Mouse (Mus musculus) myocyte (in vitro differentiated cells): Measurements from ENCODE around the gene Utp4. TPM values are rescaled to one million over a fixed set of nuclear protein-coding genes. Genes with fewer than 3 reads are reported as not detected.
A peak's percentile ranks its signal among the peaks of the same experiment; 100 is the strongest.

ENCODE experiments used
- H3K27me3 ChIP-seq: one replicate; pipeline ENCODE4 v1.6.1; 2011; ENCODE audit not compliant: control insufficient read depth, insufficient read depth, insufficient read length
- H3K36me3 ChIP-seq: one replicate; pipeline ENCODE4 v1.6.1; 2011; ENCODE audit not compliant: control insufficient read depth, insufficient read depth
- H3K4me2 ChIP-seq: one replicate; pipeline ENCODE4 v1.6.1; 2011; ENCODE audit warnings: low read depth, control low read depth
- H3K4me3 ChIP-seq: one replicate; pipeline ENCODE4 v1.5.1; 2011; ENCODE audit warnings: mild to moderate bottlenecking, control low read depth, moderate library complexity
- H3K79me2 ChIP-seq: one replicate; pipeline ENCODE4 v1.6.1; 2011; ENCODE audit not compliant: control insufficient read depth, insufficient read depth
- H3ac ChIP-seq: one replicate; pipeline ENCODE4 v1.6.1; 2011; ENCODE audit not compliant: control insufficient read depth, insufficient read length
- CEBPB ChIP-seq: IDR thresholded peaks from 2 replicates; pipeline ENCODE4 v1.6.1; 2011; ENCODE audit warnings: mild to moderate bottlenecking, moderate library complexity; ENCODE audit not compliant: poor library complexity, insufficient read depth, severe bottlenecking
- E2F4 ChIP-seq: IDR thresholded peaks from one replicate; pipeline ENCODE4 v1.6.1; 2011; ENCODE audit warnings: mild to moderate bottlenecking, control low read depth, moderate library complexity; ENCODE audit not compliant: insufficient read depth
- MAX ChIP-seq: IDR thresholded peaks from one replicate; pipeline ENCODE4 v1.6.1; 2011; ENCODE audit warnings: low read depth, mild to moderate bottlenecking, control low read depth
- MYOD1 ChIP-seq, 3 experiments: IDR thresholded peaks; one replicate each; pipeline ENCODE4 v1.6.1; 2011; ENCODE audit warnings: control low read depth in 2 of 3, low read depth in 2 of 3, mild to moderate bottlenecking in 2 of 3, moderate library complexity in 1 of 3; ENCODE audit not compliant: insufficient read length in 2 of 3, control insufficient read depth in 1 of 3
- MYOG ChIP-seq, 3 experiments: IDR thresholded peaks; one replicate each; pipeline ENCODE4 v1.6.1; 2011; ENCODE audit warnings: control low read depth in 2 of 3, low read depth in 2 of 3, mild to moderate bottlenecking in 2 of 3; ENCODE audit not compliant: insufficient read length in 2 of 3, control insufficient read depth in 1 of 3, insufficient read depth in 1 of 3
- POLR2A ChIP-seq: IDR thresholded peaks from one replicate; pipeline ENCODE4 v1.6.1; 2011; ENCODE audit warnings: low read depth, mild to moderate bottlenecking, control low read depth, moderate library complexity; ENCODE audit not compliant: insufficient read length
- POLR2AphosphoS2 ChIP-seq: IDR thresholded peaks from one replicate; pipeline ENCODE4 v1.6.1; 2011; ENCODE audit warnings: low read depth, control low read depth; ENCODE audit not compliant: insufficient read length
- REST ChIP-seq: IDR thresholded peaks from one replicate; pipeline ENCODE4 v1.6.1; 2011; ENCODE audit warnings: mild to moderate bottlenecking, control low read depth, moderate library complexity; ENCODE audit not compliant: insufficient read depth, insufficient read length
- SRF ChIP-seq: IDR thresholded peaks from one replicate; pipeline ENCODE4 v1.6.1; 2011; ENCODE audit warnings: low read depth; ENCODE audit not compliant: control insufficient read depth, insufficient read length
- TCF12 ChIP-seq: IDR thresholded peaks from one replicate; pipeline ENCODE4 v1.6.1; 2011; ENCODE audit warnings: mild to moderate bottlenecking, control low read depth; ENCODE audit not compliant: poor library complexity, insufficient read depth, severe bottlenecking
- TCF3 ChIP-seq: IDR thresholded peaks from one replicate; pipeline ENCODE4 v1.6.1; 2011; ENCODE audit warnings: low read depth, control low read depth; ENCODE audit not compliant: insufficient read length
- USF1 ChIP-seq: IDR thresholded peaks from one replicate; pipeline ENCODE4 v1.6.1; 2011; ENCODE audit warnings: low read depth, mild to moderate bottlenecking, control low read depth, moderate library complexity
- polyA plus RNA-seq: library from polyadenylated mRNA; unstranded; fragments of >200 nt; fragmentation: generic; extraction: Trizol; gene quantifications from one replicate; pipeline ENCODE4 v1.2.1, GENCODE M21; 2012; ENCODE audit warnings: missing spikeins

The Utp4 gene
- polyA plus RNA-seq, 1 experiment, result 45.8 TPM

DNA sequence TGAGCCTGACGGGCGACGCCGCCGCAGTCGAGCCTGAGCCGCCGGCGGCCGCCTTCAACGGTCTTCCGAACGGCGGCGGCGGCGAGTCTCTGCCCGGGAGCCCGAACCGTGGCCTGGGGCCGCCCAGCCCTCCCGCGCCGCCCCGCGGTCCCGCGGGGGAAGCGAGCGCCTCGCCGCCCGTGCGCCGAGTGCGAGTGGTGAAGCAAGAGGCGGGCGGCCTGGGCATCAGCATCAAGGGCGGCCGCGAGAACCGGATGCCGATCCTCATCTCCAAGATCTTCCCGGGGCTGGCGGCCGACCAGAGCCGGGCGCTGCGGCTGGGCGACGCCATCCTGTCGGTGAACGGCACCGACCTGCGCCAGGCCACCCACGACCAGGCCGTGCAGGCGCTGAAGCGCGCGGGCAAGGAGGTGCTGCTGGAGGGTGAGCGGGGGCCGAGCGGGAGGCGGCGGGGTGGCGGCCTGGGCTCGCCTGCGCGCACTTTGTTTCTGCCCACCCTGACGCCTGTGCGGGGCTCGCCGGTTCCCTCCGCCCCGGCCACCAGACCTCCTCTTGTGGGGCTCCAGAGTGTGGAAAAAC is 42.6 kb downstream of the Utp4 start:
- H3K36me3 ChIP-seq, result no peaks in the 10 kb centered on the region
- H3ac ChIP-seq, result peak overlapping the region; percentile 94
- peak overlapping the region; percentile 79 for H3K4me2 ChIP-seq
- no peaks in the 10 kb centered on the region for H3K27me3 ChIP-seq
- H3K4me3 ChIP-seq, result peak overlapping the region; percentile 62
- TF ChIP-seq POLR2A, result peak; percentile 23
- TF ChIP-seq E2F4, result no peak
- peak; percentile 16 for TF ChIP-seq POLR2AphosphoS2
- H3K79me2 ChIP-seq, result peaks cover 41% of the 10 kb centered on the region

DNA sequence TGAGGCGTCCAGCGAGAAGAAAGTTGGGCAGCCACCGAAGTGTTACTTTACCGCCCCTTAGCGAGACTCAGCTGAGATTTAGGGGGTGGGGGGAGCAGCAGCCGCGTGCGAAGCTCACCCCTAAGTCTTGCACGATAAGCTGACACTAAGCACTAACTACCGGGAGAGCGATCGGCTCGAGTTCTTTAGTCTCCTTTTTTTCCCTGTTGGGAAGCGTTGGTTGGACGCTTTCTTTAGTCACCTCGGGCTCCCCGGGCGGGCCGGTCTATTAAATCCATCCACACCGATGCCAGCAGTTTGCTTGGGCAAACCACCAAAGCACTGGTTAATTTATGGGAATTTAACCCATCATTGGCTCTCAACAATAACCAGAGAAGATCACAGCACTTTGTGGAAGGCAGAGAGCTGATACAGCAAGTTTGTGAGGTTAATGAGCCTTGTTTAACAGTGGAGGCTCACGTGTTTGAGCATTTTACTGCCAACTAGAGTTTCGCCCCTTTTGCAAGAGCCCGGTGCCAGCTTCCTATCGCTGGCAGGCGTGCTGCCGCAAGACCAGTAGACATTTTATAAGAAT is 43.1 kb downstream of the Utp4 start:
- H3ac ChIP-seq, result peak overlapping the region; percentile 94
- TF ChIP-seq USF1 (no peak), CEBPB (no peak), E2F4 (no peak), POLR2A (no peak), MYOD1 (IDR thresholded peaks at IDR 0.05; ENCODE audit: control insufficient read depth in 1 of 3, insufficient read length in 2 of 3, low read depth in 2 of 3) (no peak), TCF3 (no peak), SRF (no peak), REST (no peak), POLR2AphosphoS2 (no peak), TCF12 (no peak)

DNA sequence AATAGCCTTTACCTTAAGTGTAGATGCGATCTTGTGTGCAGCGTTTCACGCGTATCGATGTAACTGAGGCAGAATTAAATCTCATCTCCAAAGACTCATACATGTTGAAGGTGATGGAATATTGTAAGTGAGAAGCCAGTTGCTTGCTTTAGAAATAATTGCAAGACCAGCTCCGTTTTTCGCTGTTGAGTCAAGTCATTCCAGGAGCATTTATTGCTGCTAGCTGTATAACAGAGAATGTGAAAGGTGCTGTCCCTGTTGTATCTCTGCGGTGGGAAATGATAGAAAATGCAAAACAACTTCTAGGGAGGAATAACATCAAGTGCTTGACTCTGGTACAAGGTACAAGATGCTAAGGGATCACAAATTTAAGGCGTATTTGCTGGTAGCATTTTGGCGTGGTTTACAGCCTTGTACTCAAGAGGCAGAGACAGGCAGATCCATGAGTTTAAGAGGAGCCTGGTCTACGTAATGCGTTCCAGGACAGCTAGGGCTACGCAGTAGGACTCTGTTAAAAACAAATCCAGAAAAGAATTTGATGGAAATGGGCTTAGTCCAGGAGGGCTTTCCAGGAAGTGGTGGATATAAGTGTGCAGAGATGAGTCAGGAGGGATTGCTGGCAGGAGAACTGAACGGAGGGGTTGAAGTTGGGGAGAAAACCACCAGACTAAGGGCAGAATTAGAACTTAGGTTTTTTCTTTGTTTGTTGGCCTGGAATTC is 43.8 kb downstream of the Utp4 start:
- no peaks in the 10 kb centered on the region for H3K27me3 ChIP-seq
- H3K36me3 ChIP-seq, result no peaks in the 10 kb centered on the region
- peak overlapping the region; percentile 62 for H3K4me3 ChIP-seq
- TF ChIP-seq USF1 (no peak), SRF (no peak), TCF3 (no peak), REST (no peak), MYOG (IDR thresholded peaks at IDR 0.05; ENCODE audit: control insufficient read depth in 1 of 3, insufficient read depth in 1 of 3, insufficient read length in 2 of 3, low read depth in 2 of 3) (no peak), MAX (no peak), POLR2A (no peak), E2F4 (no peak), TCF12 (no peak), POLR2AphosphoS2 (no peak)
- peak overlapping the region; percentile 79 for H3K4me2 ChIP-seq
- H3ac ChIP-seq, result peak overlapping the region; percentile 94
- peaks cover 53% of the 10 kb centered on the region for H3K79me2 ChIP-seq

More for the DNA sequence above, 43.1 kb downstream of the Utp4 start:
- H3K4me3 ChIP-seq, result peak overlapping the region; percentile 62
- H3K27me3 ChIP-seq, result no peaks in the 10 kb centered on the region
- H3K36me3 ChIP-seq, result no peaks in the 10 kb centered on the region
- H3K4me2 ChIP-seq, result peak overlapping the region; percentile 79
- H3K79me2 ChIP-seq, result peaks cover 46% of the 10 kb centered on the region

DNA sequence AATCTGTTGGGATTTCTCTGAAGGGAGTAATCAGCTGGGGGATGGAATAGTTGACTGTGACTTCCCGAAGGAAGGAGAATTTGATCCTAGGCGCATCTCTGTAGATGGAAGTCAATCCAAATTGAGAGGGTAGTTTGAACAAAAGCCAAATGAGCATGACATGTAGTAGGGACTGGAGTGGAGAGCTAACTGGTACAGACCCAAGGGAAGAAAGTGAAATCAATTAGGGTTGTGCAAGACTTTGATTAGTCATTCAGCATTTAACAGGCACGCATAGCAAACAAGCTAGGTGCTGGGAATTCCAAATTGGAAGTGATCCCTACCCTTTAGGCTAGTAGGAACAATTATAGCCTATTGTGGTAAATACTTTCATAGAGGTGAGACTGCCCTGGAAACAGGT is 48.4 kb downstream of the Utp4 start:
- Histone ChIP-seq H3K79me2 (peaks cover 83% of the 10 kb centered on the region), H3K27me3 (no peaks in the 10 kb centered on the region)

DNA sequence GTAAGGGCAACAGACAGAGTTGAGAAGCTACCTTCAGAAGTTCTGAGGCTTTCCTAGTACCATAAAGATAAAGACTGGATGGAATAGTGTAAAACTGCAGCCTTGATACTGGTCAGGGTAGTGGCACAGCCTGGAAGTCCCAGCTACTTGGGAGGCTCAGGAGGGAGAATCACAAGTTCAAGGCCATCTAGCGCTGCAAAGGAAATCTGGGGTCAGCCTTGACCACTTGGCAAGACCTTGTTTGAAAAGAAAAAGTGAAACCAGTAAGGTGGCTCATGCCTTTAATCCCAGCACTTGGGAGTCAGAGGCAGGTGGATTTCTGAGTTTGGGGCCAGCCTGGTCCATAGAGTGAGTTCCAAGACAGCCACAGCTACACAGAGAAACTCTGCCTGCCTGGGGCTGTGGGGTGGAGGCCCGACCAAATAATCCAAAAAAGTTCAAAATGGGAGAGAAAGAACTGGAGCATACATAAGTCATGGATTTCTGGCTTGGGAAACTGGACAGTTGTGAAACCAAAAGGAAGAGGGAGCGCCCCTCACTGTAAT is 50.5 kb downstream of the Utp4 start:
- Histone ChIP-seq H3K36me3 (no peaks in the 10 kb centered on the region), H3K27me3 (no peaks in the 10 kb centered on the region), H3K79me2 (peaks cover 81% of the 10 kb centered on the region), H3K4me2 (no peak overlapping the region), H3K4me3 (no peak overlapping the region), H3ac (no peak overlapping the region)
- TF ChIP-seq TCF12, result no peak

More for the DNA sequence above, 48.4 kb downstream of the Utp4 start:
- H3K36me3 ChIP-seq, result no peaks in the 10 kb centered on the region
- H3K4me2 ChIP-seq, result no peak overlapping the region
- TF ChIP-seq CEBPB, result peak; percentile 47; the same call in 1 of the 2 replicates
- no peak for TF ChIP-seq SRF
- no peak overlapping the region for H3K4me3 ChIP-seq
- H3ac ChIP-seq, result no peak overlapping the region

DNA sequence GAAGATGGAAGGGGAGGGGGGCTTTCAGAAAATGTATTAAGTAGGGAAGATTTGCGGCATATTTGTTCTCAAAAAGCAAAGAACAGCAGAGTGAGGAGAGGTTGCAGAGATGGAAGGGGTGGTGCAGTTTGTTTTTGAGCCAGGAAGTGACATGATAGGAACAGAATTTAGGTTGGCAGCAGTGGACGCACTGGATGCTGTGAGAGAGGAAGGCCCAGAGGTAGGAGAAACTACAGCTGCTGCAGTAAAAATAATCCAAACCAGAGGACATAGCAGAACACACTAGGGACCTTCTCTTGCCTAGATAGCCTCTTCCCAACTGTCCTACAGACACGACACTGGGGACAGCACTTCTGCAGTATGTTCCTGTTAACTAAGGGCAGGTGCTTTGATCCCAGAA is 51.3 kb downstream of the Utp4 start:
- Histone ChIP-seq H3K4me2 (no peak overlapping the region), H3K36me3 (no peaks in the 10 kb centered on the region), H3ac (no peak overlapping the region), H3K27me3 (no peaks in the 10 kb centered on the region), H3K79me2 (peaks cover 79% of the 10 kb centered on the region), H3K4me3 (no peak overlapping the region)
- TF ChIP-seq TCF12, result no peak
- TF ChIP-seq MYOD1 (IDR thresholded peaks at IDR 0.05; ENCODE audit: control insufficient read depth in 1 of 3, insufficient read length in 2 of 3, low read depth in 2 of 3), result no peak
- TF ChIP-seq POLR2A, result no peak
- TF ChIP-seq MAX, result no peak
- TF ChIP-seq POLR2AphosphoS2, result no peak
- no peak for TF ChIP-seq TCF3
- TF ChIP-seq REST, result no peak
- TF ChIP-seq MYOG (IDR thresholded peaks at IDR 0.05; ENCODE audit: control insufficient read depth in 1 of 3, insufficient read depth in 1 of 3, insufficient read length in 2 of 3, low read depth in 2 of 3), result no peak
- TF ChIP-seq E2F4, result no peak
- no peak for TF ChIP-seq USF1
- TF ChIP-seq CEBPB, result no peak
- TF ChIP-seq SRF, result no peak
